Mouse (Mus musculus) cerebral cortex, adult 2 months (tissue): ENCODE measurements around the gene Olfr235.

ENCODE experiments used
- whole genome bisulfite sequencing: fragments of 180-500 bp; shearing (Covaris S2); methylation state at CpG from one replicate; pipeline ENCODE4 v1.1.7; 2018; 5-methylcytosine and 5-hydroxymethylcytosine counted together

Olfr235 gene

GRCm38 (mm10) chr19:12260732-12261131 lies at the start of gene Olfr235:
Olfr235 (plus strand) TSS chr19:12261032.
- 63% methylated on average over 1 of the region's 1 CpGs for WGBS

GRCm38 (mm10) chr19:12232496-12232895 lies 28.3 kb upstream of the Olfr235 start, which contains the start of gene Olfr1432:
Olfr1432 (minus strand) TSS chr19:12232596.

GRCm38 (mm10) chr19:12241559-12241958 lies 19.3 kb upstream of the Olfr235 start, which contains the start of gene Olfr262:
Olfr262 (minus strand) TSS chr19:12241659.
- WGBS = 84% methylated on average over 1 of the region's 1 CpGs

GRCm38 (mm10) chr19:12279554-12279953 lies 18.7 kb downstream of the Olfr235 start, which contains the start of gene Olfr1434:
Olfr1434 (plus strand) TSS chr19:12279854.
- 64% methylated on average over 2 of the region's 2 CpGs for WGBS

- 95% methylated on average over 1 of the region's 1 CpGs for WGBS
Observed at GRCm38 (mm10) chr19:12299030-12299429, 38.2 kb downstream of the Olfr235 start, which contains the start of gene Olfr1436. Olfr1436 (minus strand) TSS chr19:12299130.
